Mouse (Mus musculus) stomach, embryonic 16.5 days (tissue): Measurements from ENCODE around the gene Tmem256. TPM values are rescaled to one million over a fixed set of nuclear protein-coding genes. Genes with fewer than 3 reads are reported as not detected.
A peak's percentile ranks its signal among the peaks of the same experiment; 100 is the strongest.

Source experiments
- ATAC-seq: fragments of 200-750 bp; cut with Nextera tagmentation; 2 replicates; pipeline ENCODE4 v1.8.0; 2017; ENCODE audit warnings: moderate number of reproducible peaks, moderate TSS enrichment; ENCODE audit not compliant: insufficient read depth, low FRiP score
- H3K27ac ChIP-seq: fragments of 300-500 bp; sonication (generic); 2 replicates; pipeline ENCODE4 v1.5.1; 2014; ENCODE audit warnings: low read length
- H3K27me3 ChIP-seq: fragments of 300-500 bp; sonication (generic); 2 replicates; pipeline ENCODE4 v1.6.1; 2014; ENCODE audit warnings: low read length, control low read depth, mixed read lengths; ENCODE audit not compliant: control insufficient read depth, insufficient read depth
- H3K36me3 ChIP-seq: fragments of 300-500 bp; sonication (generic); 2 replicates; pipeline ENCODE4 v1.6.1; 2014; ENCODE audit warnings: low read length; ENCODE audit not compliant: control insufficient read depth, insufficient read depth
- H3K4me1 ChIP-seq: fragments of 300-500 bp; sonication (generic); 2 replicates; pipeline ENCODE4 v1.6.1; 2014; ENCODE audit warnings: low read length, control low read depth, mixed read lengths; ENCODE audit not compliant: control insufficient read depth, insufficient read depth
- H3K4me2 ChIP-seq: fragments of 300-500 bp; sonication (generic); 2 replicates; pipeline ENCODE4 v1.6.1; 2014; ENCODE audit warnings: low read depth, low read length, mixed read lengths
- H3K4me3 ChIP-seq: fragments of 300-500 bp; sonication (generic); replicated peaks from 2 replicates; pipeline ENCODE4 v1.5.1; 2014; ENCODE audit warnings: mild to moderate bottlenecking, low read length
- H3K9ac ChIP-seq: fragments of 300-500 bp; sonication (generic); 2 replicates; pipeline ENCODE4 v1.6.1; 2014; ENCODE audit warnings: low read length
- H3K9me3 ChIP-seq: fragments of 300-500 bp; sonication (generic); replicated peaks from 2 replicates; pipeline ENCODE4 v1.6.1; 2016; ENCODE audit warnings: low read length, control low read depth; ENCODE audit not compliant: control insufficient read depth
- WGBS: fragments of 180-500 bp; shearing (Covaris S2); extraction: QIAGEN DNeasy Blood & Tissue Kit; methylation state at CpG from one replicate; pipeline ENCODE4 v1.1.7; 2014; 5-methylcytosine and 5-hydroxymethylcytosine counted together
- polyA plus RNA-seq: library from polyadenylated mRNA; unstranded; fragments of >200 nt; fragmentation: Nextera tagmentation; extraction: Ambion mirVana; gene quantifications from 2 replicates; pipeline ENCODE4 v1.2.1, GENCODE M21; 2015

Gene Tmem256
- 377 and 401 TPM in 2 replicates for polyA plus RNA-seq

GRCm38 (mm10) chr11:69837952-69838713 is at the start of gene Tmem256:
Tmem256 (plus strand) TSS chr11:69838514.
- Histone ChIP-seq H3K27ac (peak within 1 kb of the TSS; percentile 84), H3K27me3 (no peaks in the 10 kb centered on the region), H3K4me3 (peak within 1 kb of the TSS; percentile 66), H3K4me2 (peak within 1 kb of the TSS; percentile 89), H3K4me1 (peaks cover 32% of the 10 kb centered on the region), H3K9ac (peak within 1 kb of the TSS; percentile 86), H3K36me3 (no peaks in the 10 kb centered on the region), H3K9me3 (no peaks in the 10 kb centered on the region)
- under 1% methylated on average over 34 of the region's 34 CpGs for WGBS
- peak; percentile 89 for ATAC-seq

GRCm38 (mm10) chr11:69789431-69789830 is 48.9 kb upstream of the Tmem256 start:
- Histone ChIP-seq H3K36me3 (no peaks in the 10 kb centered on the region), H3K9ac (no peak overlapping the region), H3K4me3 (no peak overlapping the region), H3K9me3 (no peaks in the 10 kb centered on the region), H3K27me3 (no peaks in the 10 kb centered on the region), H3K4me2 (no peak overlapping the region), H3K4me1 (0 out of 2 replicates have a peak, but pooled peaks cover 4% of the 10 kb centered on the region), H3K27ac (no peak overlapping the region)
- ATAC-seq: no peak
- 58% methylated on average over 5 of the region's 5 CpGs for WGBS

GRCm38 (mm10) chr11:69791420-69791819 is 46.9 kb upstream of the Tmem256 start:
- no peak overlapping the region for H3K27ac ChIP-seq
- H3K4me2 ChIP-seq: no peak overlapping the region
- no peaks in the 10 kb centered on the region for H3K9me3 ChIP-seq
- 69% methylated on average over 5 of the region's 5 CpGs for WGBS
- H3K36me3 ChIP-seq: no peaks in the 10 kb centered on the region
- no peak overlapping the region for H3K9ac ChIP-seq
- ATAC-seq: no peak
- H3K27me3 ChIP-seq: no peaks in the 10 kb centered on the region
- no peak overlapping the region for H3K4me3 ChIP-seq
- no peaks in the 10 kb centered on the region for H3K4me1 ChIP-seq

- no peak overlapping the region for H3K4me3 ChIP-seq
- 69% methylated on average over 5 of the region's 5 CpGs for WGBS
- no peaks in the 10 kb centered on the region for H3K36me3 ChIP-seq
- H3K27ac ChIP-seq: no peak overlapping the region
- H3K27me3 ChIP-seq: no peaks in the 10 kb centered on the region
- no peak overlapping the region for H3K9ac ChIP-seq
- no peak for ATAC-seq
- H3K9me3 ChIP-seq: no peaks in the 10 kb centered on the region
- no peaks in the 10 kb centered on the region for H3K4me1 ChIP-seq
- no peak overlapping the region for H3K4me2 ChIP-seq
Observed at GRCm38 (mm10) chr11:69793429-69793828, 44.9 kb upstream of the Tmem256 start.

- peak within 1 kb of the TSS; percentile 80 for H3K4me2 ChIP-seq
- no peak within 1 kb of the TSS for H3K27ac ChIP-seq
- 2% methylated on average over 52 of the region's 52 CpGs for WGBS
Observed at GRCm38 (mm10) chr11:69795168-69795982, 42.9 kb upstream of the Tmem256 start, which contains the start of gene Chrnb1. Chrnb1 (minus strand) TSS chr11:69795943.

GRCm38 (mm10) chr11:69795983-69796435 is 42.3 kb upstream of the Tmem256 start:
- H3K9ac ChIP-seq: peak overlapping the region; percentile 61; the same call in 1 of the 2 replicates

More at GRCm38 (mm10) chr11:69795168-69795982, 42.9 kb upstream of the Tmem256 start, which contains the start of gene Chrnb1:
- Histone ChIP-seq H3K4me1 (peaks cover 14% of the 10 kb centered on the region), H3K4me3 (peak within 1 kb of the TSS; percentile 52), H3K9ac (peak within 1 kb of the TSS; percentile 61), H3K9me3 (no peaks in the 10 kb centered on the region), H3K36me3 (no peaks in the 10 kb centered on the region), H3K27me3 (no peaks in the 10 kb centered on the region)
- peak; percentile 97 for ATAC-seq

GRCm38 (mm10) chr11:69797924-69798323 is 40.4 kb upstream of the Tmem256 start:
- Histone ChIP-seq H3K4me3 (no peak overlapping the region), H3K27me3 (peaks cover 9% of the 10 kb centered on the region), H3K27ac (no peak overlapping the region), H3K4me1 (peaks cover 36% of the 10 kb centered on the region), H3K9me3 (no peaks in the 10 kb centered on the region), H3K36me3 (no peaks in the 10 kb centered on the region), H3K9ac (no peak overlapping the region), H3K4me2 (no peak overlapping the region)
- ATAC-seq: no peak
- WGBS: 80% methylated on average over 7 of the region's 7 CpGs

More at GRCm38 (mm10) chr11:69795983-69796435, 42.3 kb upstream of the Tmem256 start:
- 4% methylated on average over 13 of the region's 13 CpGs for WGBS
- Histone ChIP-seq H3K27ac (no peak overlapping the region), H3K36me3 (no peaks in the 10 kb centered on the region), H3K4me2 (peak overlapping the region; percentile 80), H3K4me1 (peaks cover 20% of the 10 kb centered on the region), H3K27me3 (no peaks in the 10 kb centered on the region), H3K9me3 (no peaks in the 10 kb centered on the region), H3K4me3 (peak overlapping the region; percentile 52)
- no peak for ATAC-seq

- no peaks in the 10 kb centered on the region for H3K36me3 ChIP-seq
- no peaks in the 10 kb centered on the region for H3K9me3 ChIP-seq
- peaks cover 53% of the 10 kb centered on the region for H3K4me1 ChIP-seq
- H3K4me3 ChIP-seq: no peak overlapping the region; the same call in 1 of the 2 replicates
- WGBS: 23% methylated on average over 12 of the region's 12 CpGs
- peak overlapping the region; percentile 99 for H3K4me2 ChIP-seq
- peaks cover 10% of the 10 kb centered on the region for H3K27me3 ChIP-seq
- no peak for ATAC-seq
- H3K9ac ChIP-seq: peak overlapping the region; percentile 35; the same call in 1 of the 2 replicates
- H3K27ac ChIP-seq: 0 out of 2 replicates have a peak overlapping the region, but pooled peaks have one; percentile 14
Observed at GRCm38 (mm10) chr11:69799394-69800137, 38.7 kb upstream of the Tmem256 start.
